Mouse (Mus musculus) G1E (cell line): ENCODE results near the gene Morc1.

Experiments
- CTCF ChIP-seq: IDR thresholded peaks from 2 replicates; pipeline ENCODE4 v1.5.1; 2012; ENCODE audit warnings: low read depth, low read length, inconsistent platforms, mixed read lengths
- GATA1 ChIP-seq: IDR thresholded peaks from 2 replicates; pipeline ENCODE4 v1.6.1; 2012; ENCODE audit warnings: borderline replicate concordance, low read length, inconsistent platforms, mixed read lengths

DNA sequence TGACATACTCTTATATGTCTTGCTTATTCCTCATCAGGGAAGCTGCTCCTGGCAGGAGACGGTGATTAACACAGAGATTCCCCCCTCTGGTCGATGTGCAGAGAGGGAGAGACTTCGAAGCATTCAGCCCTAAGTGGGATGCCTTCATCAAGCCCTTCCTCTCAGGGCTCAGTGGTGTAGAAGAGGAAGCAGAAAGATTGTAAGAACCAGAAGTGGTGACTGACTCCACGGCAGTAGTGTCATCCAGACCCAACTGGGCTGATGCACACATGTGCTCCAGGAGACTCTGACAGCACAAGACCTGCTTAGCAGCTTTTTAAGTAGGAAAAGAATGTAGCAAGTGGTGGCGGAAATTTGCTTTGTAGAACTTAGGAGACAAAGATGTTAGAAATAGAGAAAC lies 143.0 kb downstream of the Morc1 start:
- TF ChIP-seq GATA1: no peak
- no peak for TF ChIP-seq CTCF
